ENCODE assay signal across 8 mouse cellular contexts in the genomic region with DNA sequence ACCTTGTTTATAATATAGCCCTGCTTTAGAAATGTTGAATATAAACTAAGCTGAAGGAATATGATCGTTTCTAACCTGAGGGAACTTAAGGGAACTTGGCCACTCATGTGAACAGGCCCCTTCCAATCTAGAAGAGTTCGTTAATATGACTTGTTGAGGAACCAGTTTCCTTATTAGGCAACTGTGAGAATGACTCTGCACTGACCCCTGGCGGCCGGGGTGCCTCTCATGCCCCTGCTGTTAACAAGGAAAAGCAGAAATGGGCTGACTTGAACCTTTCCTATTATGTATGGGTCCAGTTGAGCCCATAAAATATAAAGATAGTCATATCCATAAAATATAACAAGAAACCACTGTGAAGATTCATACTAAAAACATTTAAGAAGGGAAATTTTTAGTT. TPM values are rescaled to one million over a fixed set of nuclear protein-coding genes. Genes with fewer than 3 reads are reported as not detected.
DNase-seq lines count a peak whose midpoint lies in the region; ATAC-seq and TF ChIP-seq lines count a peak whose summit lies in the region.

No protein-coding gene starts in this region.

- TF ChIP-seq CTCF in olfactory bulb, adult 2 months (IDR thresholded peaks at IDR 0.05; ENCODE audit: insufficient read depth, low read depth, low read length) = peak; percentile 67; the same call in 1 of the 2 replicates

- H3K4me3 ChIP-seq in midbrain, embryonic 14.5 days (replicated peaks; ENCODE audit: low read depth, low read length) = no peak overlapping the region
- no peak overlapping the region for H3K4me3 ChIP-seq in midbrain, embryonic 13.5 days (replicated peaks)
- no peak overlapping the region for H3K4me3 ChIP-seq in embryonic facial prominence, embryonic 10.5 days
- H3K4me3 ChIP-seq in olfactory bulb, adult 2 months (ENCODE audit: insufficient read depth, low read depth, low read length) = no peak overlapping the region

- no peak overlapping the region for H3K9ac ChIP-seq in midbrain, embryonic 14.5 days (replicated peaks; ENCODE audit: low read length)
- no peak overlapping the region for H3K9ac ChIP-seq in midbrain, embryonic 13.5 days (replicated peaks)

- H3K36me3 ChIP-seq in midbrain, embryonic 14.5 days (ENCODE audit: control insufficient read depth, insufficient read depth, low read length) = peaks cover 25% of the 10 kb centered on the region
- H3K36me3 ChIP-seq in midbrain, embryonic 13.5 days = peaks cover 21% of the 10 kb centered on the region
- H3K36me3 ChIP-seq in embryonic facial prominence, embryonic 10.5 days (replicated peaks) = peaks cover 33% of the 10 kb centered on the region

- no peak overlapping the region for H3K27ac ChIP-seq in midbrain, embryonic 14.5 days (replicated peaks; ENCODE audit: low read depth, low read length)
- no peak overlapping the region for H3K27ac ChIP-seq in midbrain, embryonic 13.5 days
- no peak overlapping the region for H3K27ac ChIP-seq in embryonic facial prominence, embryonic 10.5 days (replicated peaks)
- no peak overlapping the region for H3K27ac ChIP-seq in olfactory bulb, adult 2 months (ENCODE audit: insufficient read depth, low read depth, low read length)

- no peak for ATAC-seq in midbrain, embryonic 14.5 days (ENCODE audit: low FRiP score, low TSS enrichment)
- ATAC-seq in midbrain, embryonic 13.5 days = no peak

- no peaks in the 10 kb centered on the region for H3K9me3 ChIP-seq in midbrain, embryonic 14.5 days (ENCODE audit: control insufficient read depth, low read length)
- H3K9me3 ChIP-seq in midbrain, embryonic 13.5 days = no peaks in the 10 kb centered on the region
- H3K9me3 ChIP-seq in embryonic facial prominence, embryonic 10.5 days = no peaks in the 10 kb centered on the region

- TF ChIP-seq POLR2A in olfactory bulb, adult 2 months (IDR thresholded peaks at IDR 0.05; ENCODE audit: insufficient read depth, low read depth, low read length) = no peak

- no peaks in the 10 kb centered on the region for H3K27me3 ChIP-seq in midbrain, embryonic 14.5 days (ENCODE audit: control insufficient read depth, insufficient read depth, low read length)
- H3K27me3 ChIP-seq in midbrain, embryonic 13.5 days = no peaks in the 10 kb centered on the region
- no peaks in the 10 kb centered on the region for H3K27me3 ChIP-seq in embryonic facial prominence, embryonic 10.5 days (replicated peaks; ENCODE audit: low read depth, poor library complexity, severe bottlenecking)

- H3K4me2 ChIP-seq in midbrain, embryonic 14.5 days (ENCODE audit: low read length) = no peak overlapping the region
- H3K4me2 ChIP-seq in midbrain, embryonic 13.5 days (replicated peaks) = no peak overlapping the region

- no peaks in the 10 kb centered on the region for H3K4me1 ChIP-seq in midbrain, embryonic 14.5 days (ENCODE audit: control insufficient read depth, insufficient read depth, low read length)
- H3K4me1 ChIP-seq in midbrain, embryonic 13.5 days (replicated peaks) = no peaks in the 10 kb centered on the region
- no peaks in the 10 kb centered on the region for H3K4me1 ChIP-seq in embryonic facial prominence, embryonic 10.5 days
- no peaks in the 10 kb centered on the region for H3K4me1 ChIP-seq in olfactory bulb, adult 2 months (ENCODE audit: control insufficient read depth, insufficient read depth, low read length)

- 9% methylated on average over 4 of the region's 4 CpGs for WGBS in midbrain, embryonic 14.5 days
- 8% methylated on average over 4 of the region's 4 CpGs for WGBS in midbrain, embryonic 13.5 days
- WGBS in embryonic facial prominence, embryonic 10.5 days = 6% methylated on average over 4 of the region's 4 CpGs
- WGBS in olfactory bulb, adult 2 months = 2% methylated on average over 4 of the region's 4 CpGs

- peak; percentile 82 for DNase-seq in midbrain, embryonic 14.5 days
- DNase-seq in adrenal gland, adult 8-10 months = peak; percentile 28
- peak; percentile 86 for DNase-seq in embryonic facial prominence, embryonic 10.5 days (ENCODE audit: low spot score)
- DNase-seq in heart, postnatal 4 days = peak; percentile 82
- DNase-seq in liver = peak; percentile 88
- DNase-seq in thymus, postnatal 4 days = peak; percentile 92

RNA-seq across cellular contexts. Expression of a gene that starts 8.1 kb away (rescaled TPM):
- polyA plus RNA-seq in midbrain, embryonic 14.5 days (2014; fragmentation: Nextera tagmentation; extraction: Ambion mirVana) = 12.4 and 15.2 TPM in 2 replicates
- 12.5 and 14.5 TPM in 2 replicates for polyA plus RNA-seq in midbrain, embryonic 13.5 days (2015; fragmentation: Nextera tagmentation; extraction: Ambion mirVana)
- total RNA-seq in adrenal gland, adult 8-10 months (2022) = 10 to 100 TPM; 41.7 to 58.2 (median 47.2) TPM
- polyA plus RNA-seq in embryonic facial prominence, embryonic 10.5 days (2016; fragmentation: Nextera tagmentation; extraction: Ambion mirVana) = 20.9 and 23.9 TPM in 2 replicates
- total RNA-seq in heart, postnatal 4 days (2021) = 10 to 100 TPM; 55.6 to 55.8 TPM
- polyA plus RNA-seq in olfactory bulb, adult 2 months (2012; ENCODE audit: insufficient read depth, insufficient read length, low replicate concordance, missing spikeins) = not detected in 2 replicates

RNA-seq across cellular contexts. Expression of a gene that starts 10.5 kb away (rescaled TPM):
- polyA plus RNA-seq in midbrain, embryonic 14.5 days (2014; fragmentation: Nextera tagmentation; extraction: Ambion mirVana) = 5.6 and 6.1 TPM in 2 replicates
- polyA plus RNA-seq in midbrain, embryonic 13.5 days (2015; fragmentation: Nextera tagmentation; extraction: Ambion mirVana) = 8.3 and 9.6 TPM in 2 replicates
- total RNA-seq in adrenal gland, adult 8-10 months (2022) = 10 to 100 TPM; 26.3 to 38.6 (median 33.1) TPM
- 12.7 and 13.8 TPM in 2 replicates for polyA plus RNA-seq in embryonic facial prominence, embryonic 10.5 days (2016; fragmentation: Nextera tagmentation; extraction: Ambion mirVana)
- 10 to 100 TPM; 41.1 to 41.5 TPM for total RNA-seq in heart, postnatal 4 days (2021)
- not detected in 2 replicates for polyA plus RNA-seq in olfactory bulb, adult 2 months (2012; ENCODE audit: insufficient read depth, insufficient read length, low replicate concordance, missing spikeins)

RNA-seq across cellular contexts. Expression of a gene that starts 39.6 kb away (rescaled TPM):
- 103 and 153 TPM in 2 replicates for polyA plus RNA-seq in midbrain, embryonic 14.5 days (2014; fragmentation: Nextera tagmentation; extraction: Ambion mirVana)
- 118 and 119 TPM in 2 replicates for polyA plus RNA-seq in midbrain, embryonic 13.5 days (2015; fragmentation: Nextera tagmentation; extraction: Ambion mirVana)
- total RNA-seq in adrenal gland, adult 8-10 months (2022) = 10 to 100 TPM; 57.3 to 79.3 (median 70.3) TPM
- polyA plus RNA-seq in embryonic facial prominence, embryonic 10.5 days (2016; fragmentation: Nextera tagmentation; extraction: Ambion mirVana) = 91.2 and 93.4 TPM in 2 replicates
- 10 to 100 TPM; 60.9 to 66.5 TPM for total RNA-seq in heart, postnatal 4 days (2021)
- polyA plus RNA-seq in olfactory bulb, adult 2 months (2012; ENCODE audit: insufficient read depth, insufficient read length, low replicate concordance, missing spikeins) = 52.7 and 159 TPM in 2 replicates

Comparison
In these comparisons a context has a peak if more than half of its experiments do, and no peak if none do; other contexts are left out.
1. DNase-seq: peak in every context shown above with its lines; median percentile 92 in thymus, postnatal 4 days; 88 in liver; 86 in embryonic facial prominence, embryonic 10.5 days; 82 in midbrain, embryonic 14.5 days; 82 in heart, postnatal 4 days; 28 in adrenal gland, adult 8-10 months.